Mouse (Mus musculus): ENCODE measurements around the gene Shisa4. TPM values are rescaled to one million over a fixed set of nuclear protein-coding genes. Genes with fewer than 3 reads are reported as not detected.
A peak's percentile ranks its signal among the peaks of the same experiment; 100 is the strongest.

Gene Shisa4
- polyA plus RNA-seq, 1 experiment, result 21.1 TPM

DNA sequence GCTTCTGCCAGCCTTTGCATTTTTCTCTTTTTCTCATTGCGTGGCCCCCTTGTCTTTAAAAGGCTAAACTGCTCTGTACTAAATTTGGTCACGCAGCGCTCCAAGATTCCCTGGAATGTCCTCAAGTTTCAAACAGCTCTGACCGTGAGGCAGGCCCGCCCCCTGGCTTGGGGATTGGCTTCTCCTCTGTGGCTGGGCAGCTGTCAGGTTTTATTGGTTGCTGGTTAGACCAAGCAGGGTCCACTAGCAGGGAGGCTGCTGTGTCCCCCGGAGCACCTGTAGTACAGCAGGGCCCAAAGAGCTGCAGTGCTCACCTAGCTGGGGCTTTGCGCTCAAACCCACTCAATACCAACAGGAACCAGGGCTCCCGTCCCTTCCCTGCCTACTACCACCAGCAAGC lies 50.5 kb downstream of the Shisa4 start, which contains the start of gene Lmod1:
Gene Lmod1, plus strand, starts transcription at position 237 of the 400 bp plus-strand sequence.
- TF ChIP-seq CTCF (conservative IDR thresholded peaks at IDR 0.05; ENCODE audit: insufficient read depth, insufficient read length, low read depth, low read length) (no peak), POLR2A (IDR thresholded peaks at IDR 0.05; ENCODE audit: low read depth, low read length) (no peak)
- Histone ChIP-seq H3K27ac (ENCODE audit: insufficient read depth, low read depth, low read length) (0 out of 2 replicates have a peak within 1 kb of the TSS, but pooled peaks have one; percentile 5), H3K36me3 (ENCODE audit: control insufficient read depth, insufficient read depth, low read length) (no peaks in the 10 kb centered on the region), H3K4me1 (ENCODE audit: control insufficient read depth, insufficient read depth, low read length) (no peaks in the 10 kb centered on the region; the same call in 1 of the 2 replicates), H3K27me3 (replicated peaks; ENCODE audit: control insufficient read depth, insufficient read depth, low read length) (no peaks in the 10 kb centered on the region), H3K4me3 (ENCODE audit: insufficient read depth, low read depth, low read length) (peak within 1 kb of the TSS; percentile 50)
- peak; percentile 79 for DNase-seq
- WGBS, result 15% methylated on average over 8 of the region's 8 CpGs

DNA sequence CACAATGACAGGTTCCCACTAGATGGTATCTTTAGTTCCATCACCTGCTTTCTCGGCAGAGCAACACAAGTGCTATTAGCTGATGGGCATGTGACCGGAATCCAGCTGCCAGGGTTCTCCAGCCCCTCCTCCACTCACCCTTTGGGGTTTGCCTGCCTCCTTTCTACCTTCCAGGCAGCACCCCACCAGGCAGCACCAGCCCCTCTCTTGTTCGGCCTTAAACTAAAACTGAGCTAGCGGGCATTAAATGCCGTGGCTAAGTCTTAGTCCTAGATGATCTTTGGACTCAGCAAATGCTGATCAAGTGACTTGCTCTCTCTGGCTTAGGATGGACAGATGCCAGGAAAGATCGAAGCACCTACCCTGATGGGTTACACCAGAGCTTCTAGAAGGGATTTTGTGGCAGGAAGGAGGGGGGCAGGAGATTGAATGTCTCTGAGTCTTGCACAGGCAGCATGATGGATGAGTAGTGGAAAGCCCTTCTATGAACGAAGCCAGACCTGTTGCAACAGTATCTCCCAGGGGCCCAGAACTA lies 51.6 kb downstream of the Shisa4 start:
- TF ChIP-seq POLR2A (IDR thresholded peaks at IDR 0.05; ENCODE audit: low read depth, low read length) (no peak), CTCF (conservative IDR thresholded peaks at IDR 0.05; ENCODE audit: insufficient read depth, insufficient read length, low read depth, low read length) (no peak)
- 61% methylated on average over 7 of the region's 7 CpGs for WGBS
- Histone ChIP-seq H3K27me3 (replicated peaks; ENCODE audit: control insufficient read depth, insufficient read depth, low read length) (no peaks in the 10 kb centered on the region), H3K27ac (ENCODE audit: insufficient read depth, low read depth, low read length) (no peak overlapping the region), H3K4me1 (ENCODE audit: control insufficient read depth, insufficient read depth, low read length) (no peaks in the 10 kb centered on the region; the same call in 1 of the 2 replicates), H3K36me3 (ENCODE audit: control insufficient read depth, insufficient read depth, low read length) (no peaks in the 10 kb centered on the region), H3K4me3 (ENCODE audit: insufficient read depth, low read depth, low read length) (no peak overlapping the region)
- DNase-seq, result peak; percentile 85

Other genes starting within 250 kb of the Shisa4 start
- gene Ptpn7, start 242.5 kb downstream of the Shisa4 start, polyA plus RNA-seq (2012; rRNA removed), result 0.73 and 2.5 TPM in 2 replicates
- 95.2 and 107 TPM in 2 replicates for gene Arl8a, start 228.4 kb downstream of the Shisa4 start, polyA plus RNA-seq (2012; rRNA removed)
- gene Gpr37l1, start 207.6 kb downstream of the Shisa4 start, polyA plus RNA-seq (2012; rRNA removed), result 0.75 and 0.98 TPM in 2 replicates
- gene Elf3, start 116.7 kb downstream of the Shisa4 start, polyA plus RNA-seq (2012; rRNA removed), result 23.1 and 25.0 TPM in 2 replicates
- gene Rnpep, start 91.2 kb downstream of the Shisa4 start, polyA plus RNA-seq (2012; rRNA removed), result 28.7 and 29.1 TPM in 2 replicates
- gene Timm17a, start 61.5 kb downstream of the Shisa4 start, polyA plus RNA-seq (2012; rRNA removed), result 122 and 134 TPM in 2 replicates
- 2.6 and 3.8 TPM in 2 replicates for gene Lmod1, start 50.4 kb downstream of the Shisa4 start, polyA plus RNA-seq (2012; rRNA removed)
- 58.3 and 73.9 TPM in 2 replicates for gene Ipo9, start 55.3 kb upstream of the Shisa4 start, polyA plus RNA-seq (2012; rRNA removed)
- 6.0 and 7.1 TPM in 2 replicates for gene Nav1, start 232.1 kb upstream of the Shisa4 start, polyA plus RNA-seq (2012; rRNA removed)

Data from kidney, adult 2 months (tissue).